Mouse (Mus musculus): ENCODE measurements around the gene Pkn2. TPM values are rescaled to one million over a fixed set of nuclear protein-coding genes. Genes with fewer than 3 reads are reported as not detected.
A peak's percentile ranks its signal among the peaks of the same experiment; 100 is the strongest.

Pkn2 gene
- polyA plus RNA-seq (2012) = 49.9 and 57.9 TPM in 2 replicates

GRCm38 (mm10) chr3:142881872-142882623, at the start of gene Pkn2:
Pkn2 (minus strand) TSS chr3:142882004.
- TF ChIP-seq GATA1 (IDR thresholded peaks at IDR 0.05; ENCODE audit: low read length) = no peak

- no peak for TF ChIP-seq GATA1 (IDR thresholded peaks at IDR 0.05; ENCODE audit: low read length)
These were observed 48.1 kb upstream of the Pkn2 start for GRCm38 (mm10) chr3:142929906-142930305.

GRCm38 (mm10) chr3:142927311-142927710, 45.5 kb upstream of the Pkn2 start:
- TF ChIP-seq GATA1 (IDR thresholded peaks at IDR 0.05; ENCODE audit: low read length) = no peak

- TF ChIP-seq GATA1 (IDR thresholded peaks at IDR 0.05; ENCODE audit: low read length) = no peak
These were observed 43.1 kb upstream of the Pkn2 start for GRCm38 (mm10) chr3:142924831-142925348.

- TF ChIP-seq GATA1 (IDR thresholded peaks at IDR 0.05; ENCODE audit: low read length) = no peak
These were observed 37.3 kb upstream of the Pkn2 start for GRCm38 (mm10) chr3:142919070-142919469.

- no peak for TF ChIP-seq GATA1 (IDR thresholded peaks at IDR 0.05; ENCODE audit: low read length)
These were observed 36.1 kb upstream of the Pkn2 start for GRCm38 (mm10) chr3:142917760-142918439.

- TF ChIP-seq GATA1 (IDR thresholded peaks at IDR 0.05; ENCODE audit: low read length) = no peak
These were observed 35.4 kb upstream of the Pkn2 start for GRCm38 (mm10) chr3:142917171-142917570.

GRCm38 (mm10) chr3:142913295-142913694, 31.5 kb upstream of the Pkn2 start:
- TF ChIP-seq GATA1 (IDR thresholded peaks at IDR 0.05; ENCODE audit: low read length) = no peak

- TF ChIP-seq GATA1 (IDR thresholded peaks at IDR 0.05; ENCODE audit: low read length) = no peak
These were observed 17.9 kb upstream of the Pkn2 start for GRCm38 (mm10) chr3:142899683-142900082.

- TF ChIP-seq GATA1 (IDR thresholded peaks at IDR 0.05; ENCODE audit: low read length) = no peak
These were observed 17.2 kb upstream of the Pkn2 start for GRCm38 (mm10) chr3:142898949-142899396.

- no peak for TF ChIP-seq GATA1 (IDR thresholded peaks at IDR 0.05; ENCODE audit: low read length)
These were observed 8.6 kb upstream of the Pkn2 start for GRCm38 (mm10) chr3:142890442-142890841.

GRCm38 (mm10) chr3:142886963-142887362, 5.2 kb upstream of the Pkn2 start:
- no peak for TF ChIP-seq GATA1 (IDR thresholded peaks at IDR 0.05; ENCODE audit: low read length)

- peak; percentile 34 for TF ChIP-seq GATA1 (IDR thresholded peaks at IDR 0.05; ENCODE audit: low read length)
These were observed 2.8 kb upstream of the Pkn2 start for GRCm38 (mm10) chr3:142884594-142884993.

- TF ChIP-seq GATA1 (IDR thresholded peaks at IDR 0.05; ENCODE audit: low read length) = no peak
These were observed 274 bp downstream of the Pkn2 start for GRCm38 (mm10) chr3:142881589-142881871.

- no peak for TF ChIP-seq GATA1 (IDR thresholded peaks at IDR 0.05; ENCODE audit: low read length)
These were observed 815 bp downstream of the Pkn2 start for GRCm38 (mm10) chr3:142880790-142881588.

- TF ChIP-seq GATA1 (IDR thresholded peaks at IDR 0.05; ENCODE audit: low read length) = no peak
These were observed 18.6 kb downstream of the Pkn2 start for GRCm38 (mm10) chr3:142863236-142863635.
